Mouse (Mus musculus) MEL (cell line): Measurements from ENCODE around the gene Cct2. TPM values are rescaled to one million over a fixed set of nuclear protein-coding genes. Genes with fewer than 3 reads are reported as not detected.

Source experiments
- DNase-seq: peaks from one replicate; pipeline ENCODE4 v3.0.0; 2011; ENCODE audit warnings: low read depth, low spot score
- H3K27ac ChIP-seq: 2 replicates; pipeline ENCODE4 v1.5.1; 2012; ENCODE audit warnings: low read depth, mild to moderate bottlenecking, control low read depth, low read length, moderate library complexity; ENCODE audit not compliant: control insufficient read depth
- H3K27me3 ChIP-seq, 2 experiments: fragments of 150-350 bp in 1 of 2; sonication (generic) in 1 of 2; 2 replicates each; pipeline ENCODE4 v1.6.1; 2012; ENCODE audit warnings: low read length in 2 of 2, mild to moderate bottlenecking in 2 of 2, improper control_type of control experiment in 1 of 2, moderate library complexity in 1 of 2; ENCODE audit not compliant: insufficient read depth in 2 of 2, control insufficient read depth in 1 of 2
- H3K36me3 ChIP-seq, 2 experiments: 2 replicates each; pipeline ENCODE4 v1.6.1; 2012 to 2014; ENCODE audit warnings: low read length in 2 of 2, improper control_type of control experiment in 1 of 2, inconsistent platforms in 1 of 2, mild to moderate bottlenecking in 1 of 2; ENCODE audit not compliant: insufficient read depth in 2 of 2, control insufficient read depth in 1 of 2
- H3K4me1 ChIP-seq, 2 experiments: fragments of 150-350 bp in 1 of 2; sonication (generic) in 1 of 2; 2 replicates each; pipeline ENCODE4 v1.6.1; 2012; ENCODE audit warnings: low read length in 2 of 2, improper control_type of control experiment in 1 of 2, mild to moderate bottlenecking in 1 of 2; ENCODE audit not compliant: insufficient read depth in 2 of 2, control insufficient read depth in 1 of 2
- H3K4me3 ChIP-seq, 2 experiments: fragments of 150-350 bp in 1 of 2; sonication (generic) in 1 of 2; 2 replicates each; pipeline ENCODE4 v1.5.1; 2012; ENCODE audit warnings: low read depth in 2 of 2, low read length in 2 of 2, mild to moderate bottlenecking in 2 of 2, moderate library complexity in 2 of 2, control low read depth in 1 of 2, improper control_type of control experiment in 1 of 2; ENCODE audit not compliant: control insufficient read depth in 1 of 2, insufficient read depth in 1 of 2
- H3K79me2 ChIP-seq: 2 replicates; pipeline ENCODE4 v1.6.1; 2012; ENCODE audit warnings: mild to moderate bottlenecking, low read length, moderate library complexity; ENCODE audit not compliant: control insufficient read depth, poor library complexity, insufficient read depth
- H3K9ac ChIP-seq: 2 replicates; pipeline ENCODE4 v1.6.1; 2012; ENCODE audit warnings: low read depth, mild to moderate bottlenecking, control low read depth, low read length, moderate library complexity; ENCODE audit not compliant: control insufficient read depth, poor library complexity, severe bottlenecking
- H3K9me3 ChIP-seq: fragments of 150-350 bp; sonication (generic); replicated peaks from 2 replicates; pipeline ENCODE4 v1.6.1; 2012; ENCODE audit warnings: mild to moderate bottlenecking, low read length, improper control_type of control experiment, moderate library complexity; ENCODE audit not compliant: insufficient read depth
- BHLHE40 ChIP-seq: IDR thresholded peaks from 2 replicates; pipeline ENCODE4 v1.6.1; 2012; ENCODE audit warnings: low read depth, mild to moderate bottlenecking, inconsistent platforms, low read length, improper control_type of control experiment, borderline replicate concordance
- CHD2 ChIP-seq: IDR thresholded peaks from 2 replicates; pipeline ENCODE4 v1.6.1; 2011; ENCODE audit warnings: low read length, improper control_type of control experiment
- CTCF ChIP-seq, 3 experiments: IDR thresholded peaks in 2 of 3; conservative IDR thresholded peaks in 1 of 3; 2 replicates each; pipeline ENCODE4 v1.5.1; 2011 to 2012; ENCODE audit warnings: low read length in 3 of 3, low read depth in 2 of 3, mild to moderate bottlenecking in 2 of 3, improper control_type of control experiment in 1 of 3, inconsistent platforms in 1 of 3, mixed read lengths in 1 of 3, moderate library complexity in 1 of 3; ENCODE audit not compliant: control insufficient read depth in 1 of 3, insufficient read depth in 1 of 3, poor library complexity in 1 of 3, severe bottlenecking in 1 of 3
- E2F4 ChIP-seq: IDR thresholded peaks from 2 replicates; pipeline ENCODE4 v1.6.1; 2011; ENCODE audit warnings: low read depth, low read length, improper control_type of control experiment, borderline replicate concordance
- ELF1 ChIP-seq: IDR thresholded peaks from 2 replicates; pipeline ENCODE4 v1.6.1; 2014; ENCODE audit warnings: low read depth, mild to moderate bottlenecking, inconsistent platforms, low read length, improper control_type of control experiment, moderate library complexity
- GABPA ChIP-seq: IDR thresholded peaks from 2 replicates; pipeline ENCODE4 v1.6.1; 2012; ENCODE audit warnings: low read depth, mild to moderate bottlenecking, inconsistent platforms, low read length, improper control_type of control experiment, moderate library complexity
- HCFC1 ChIP-seq: IDR thresholded peaks from 2 replicates; pipeline ENCODE4 v1.6.1; 2012; ENCODE audit warnings: low read depth, mild to moderate bottlenecking, inconsistent platforms, low read length, improper control_type of control experiment, moderate library complexity
- JUND ChIP-seq: IDR thresholded peaks from 2 replicates; pipeline ENCODE4 v1.6.1; 2011; ENCODE audit warnings: low read depth, mild to moderate bottlenecking, improper control_type of control experiment, low read length
- MAFK ChIP-seq: IDR thresholded peaks from 2 replicates; pipeline ENCODE4 v1.6.1; 2011; ENCODE audit warnings: low read depth, mild to moderate bottlenecking, low read length, improper control_type of control experiment, borderline replicate concordance
- MAX ChIP-seq: IDR thresholded peaks from 2 replicates; pipeline ENCODE4 v1.6.1; 2011; ENCODE audit warnings: low read length, improper control_type of control experiment
- MEF2A ChIP-seq: IDR thresholded peaks from 2 replicates; pipeline ENCODE4 v1.6.1; 2014; ENCODE audit warnings: low read depth, mild to moderate bottlenecking, inconsistent platforms, low read length, improper control_type of control experiment; ENCODE audit not compliant: poor library complexity, insufficient replicate concordance, severe bottlenecking; ENCODE audit errors: extremely low read depth
- MYB ChIP-seq: IDR thresholded peaks from 2 replicates; pipeline ENCODE4 v1.6.1; 2011; ENCODE audit warnings: mild to moderate bottlenecking, low read depth, low read length, improper control_type of control experiment
- NELFE ChIP-seq: IDR thresholded peaks from 2 replicates; pipeline ENCODE4 v1.6.1; 2011; ENCODE audit warnings: low read depth, low read length, improper control_type of control experiment
- POLR2AphosphoS2 ChIP-seq: IDR thresholded peaks from 2 replicates; pipeline ENCODE4 v1.6.1; 2011; ENCODE audit warnings: low read length, improper control_type of control experiment
- RAD21 ChIP-seq: IDR thresholded peaks from 2 replicates; pipeline ENCODE4 v1.6.1; 2011; ENCODE audit warnings: mild to moderate bottlenecking, low read depth, low read length, improper control_type of control experiment
- SIN3A ChIP-seq: IDR thresholded peaks from 2 replicates; pipeline ENCODE4 v1.6.1; 2012; ENCODE audit warnings: low read length, improper control_type of control experiment, inconsistent platforms
- SMC3 ChIP-seq: IDR thresholded peaks from 2 replicates; pipeline ENCODE4 v1.6.1; 2011; ENCODE audit warnings: low read depth, low read length, improper control_type of control experiment
- TCF12 ChIP-seq: IDR thresholded peaks from 2 replicates; pipeline ENCODE4 v1.6.1; 2014; ENCODE audit warnings: low read depth, mild to moderate bottlenecking, inconsistent platforms, low read length, improper control_type of control experiment, moderate library complexity
- USF1 ChIP-seq: IDR thresholded peaks from 2 replicates; pipeline ENCODE4 v1.6.1; 2014; ENCODE audit warnings: low read depth, mild to moderate bottlenecking, inconsistent platforms, low read length, improper control_type of control experiment, moderate library complexity
- ZC3H11A ChIP-seq: IDR thresholded peaks from 2 replicates; pipeline ENCODE4 v1.6.1; 2012; ENCODE audit warnings: low read depth, mild to moderate bottlenecking, inconsistent platforms, low read length, improper control_type of control experiment
- polyA plus RNA-seq, 2 experiments: library from polyadenylated mRNA; stranded (reverse) in 1 of 2; unstranded in 1 of 2; fragments of >175 nt in 1 of 2; fragments of >200 nt in 1 of 2; gene quantifications; 2 replicates each; pipeline versions ENCODE4 v1.2.1 to v1.2.4; 2012; ENCODE audit warnings: low replicate concordance in 2 of 2, low read depth in 1 of 2; ENCODE audit not compliant: insufficient read length in 2 of 2, insufficient read depth in 1 of 2, missing spikeins in 1 of 2
- total RNA-seq: library from RNA; depleted of rRNA; stranded (reverse); fragments of 300-350 nt; gene quantifications from 2 replicates; pipeline ENCODE4 v1.2.3, GENCODE M21; 2012

Gene Cct2
- total and polyA plus RNA-seq, 3 experiments = 543 to 879 TPM; not detected in 1

DNA sequence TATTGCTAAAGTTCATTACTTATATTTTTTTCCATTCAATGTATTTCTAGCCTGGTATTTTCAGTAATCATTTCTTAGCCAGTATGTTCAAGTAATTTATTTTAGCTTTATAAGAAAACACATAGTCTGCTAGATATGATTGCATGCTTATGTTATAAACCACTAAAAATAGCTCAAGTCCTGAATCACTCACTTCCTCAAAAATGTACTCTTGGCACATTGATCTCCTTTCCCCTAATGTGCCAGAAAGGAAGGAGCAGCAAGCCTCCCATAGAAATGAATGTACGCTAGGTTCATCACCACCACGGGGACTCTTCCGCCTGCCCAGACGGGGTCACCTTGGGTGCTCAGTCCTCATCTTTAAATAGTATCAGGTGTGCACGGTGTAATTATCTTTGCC, 49.0 kb downstream of the Cct2 start:
- Histone ChIP-seq H3K4me1 (no peaks in the 10 kb centered on the region), H3K4me3 (no peak overlapping the region), H3K9me3 (no peaks in the 10 kb centered on the region), H3K27me3 (no peaks in the 10 kb centered on the region), H3K27ac (no peak overlapping the region), H3K9ac (no peak overlapping the region), H3K79me2 (no peaks in the 10 kb centered on the region), H3K36me3 (no peaks in the 10 kb centered on the region)
- DNase-seq = no peak
- TF ChIP-seq TCF12 = no peak
- TF ChIP-seq SIN3A = no peak
- no peak for TF ChIP-seq SMC3
- no peak for TF ChIP-seq GABPA
- no peak for TF ChIP-seq ELF1
- TF ChIP-seq E2F4 = no peak
- no peak for TF ChIP-seq RAD21
- TF ChIP-seq MAX = no peak
- TF ChIP-seq NELFE = no peak

DNA sequence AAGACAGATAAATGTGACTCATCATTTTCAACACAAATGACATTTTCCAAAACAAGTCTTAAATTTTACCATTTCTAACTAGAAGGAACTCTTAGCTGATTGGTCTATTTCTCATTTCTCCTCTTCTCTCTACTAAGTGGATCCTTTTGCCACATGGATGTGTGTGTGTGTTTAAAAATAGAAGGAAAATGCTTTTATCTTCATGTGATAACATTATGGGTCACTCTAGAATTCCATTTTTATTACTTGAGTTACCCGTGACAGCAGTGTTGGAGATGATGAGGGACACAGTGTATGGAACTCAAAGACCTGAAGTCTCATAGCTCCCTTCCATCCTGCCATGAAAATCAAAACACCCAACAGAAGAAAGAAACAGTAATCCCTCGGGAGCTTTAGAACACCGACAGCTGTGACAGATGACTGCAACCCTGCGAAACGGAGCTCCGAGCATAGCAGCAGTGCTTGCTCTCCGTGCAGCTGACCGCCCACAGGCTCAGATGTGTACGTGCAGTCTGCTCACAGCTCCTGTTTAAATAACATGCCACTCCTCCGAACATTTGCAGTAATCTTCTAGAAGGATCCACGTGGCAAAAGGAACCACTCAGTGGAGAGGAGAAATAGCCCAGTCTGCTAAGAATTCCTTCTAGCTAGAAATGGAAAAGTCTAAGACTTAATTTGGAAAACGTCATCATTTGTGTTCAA, 49.8 kb downstream of the Cct2 start:
- no peak overlapping the region for H3K27ac ChIP-seq
- H3K4me1 ChIP-seq = no peaks in the 10 kb centered on the region
- no peak for TF ChIP-seq RAD21
- TF ChIP-seq HCFC1 = no peak
- no peak for TF ChIP-seq POLR2AphosphoS2
- TF ChIP-seq USF1 = no peak
- no peak for TF ChIP-seq BHLHE40
- TF ChIP-seq ELF1 = no peak
- TF ChIP-seq JUND = no peak
- no peak for TF ChIP-seq CHD2
- TF ChIP-seq CTCF (IDR thresholded peaks at IDR 0.05 in 2 of 3, conservative IDR thresholded peaks at IDR 0.05 in 1 of 3; ENCODE audit: control insufficient read depth in 1 of 3, insufficient read depth in 1 of 3, low read depth in 2 of 3, low read length in 3 of 3, poor library complexity in 1 of 3, severe bottlenecking in 1 of 3) = no peak
- no peak for TF ChIP-seq ZC3H11A
- no peak for TF ChIP-seq MAFK
- TF ChIP-seq MEF2A = no peak
- no peak for TF ChIP-seq E2F4
- no peak for TF ChIP-seq MYB
- no peak for TF ChIP-seq TCF12
- no peaks in the 10 kb centered on the region for H3K9me3 ChIP-seq
- H3K9ac ChIP-seq = no peak overlapping the region
- no peak for DNase-seq
- H3K79me2 ChIP-seq = no peaks in the 10 kb centered on the region
- no peaks in the 10 kb centered on the region for H3K27me3 ChIP-seq
- no peak overlapping the region for H3K4me3 ChIP-seq
- no peaks in the 10 kb centered on the region for H3K36me3 ChIP-seq
